Mouse (Mus musculus) lung, postnatal 14 days (tissue): ENCODE results near the gene Pxdc1.
A peak's percentile ranks its signal among the peaks of the same experiment; 100 is the strongest.

ENCODE experiments used
- DNase-seq: peaks from one replicate; pipeline ENCODE4 v3.0.0; 2021

Gene Pxdc1

DNA sequence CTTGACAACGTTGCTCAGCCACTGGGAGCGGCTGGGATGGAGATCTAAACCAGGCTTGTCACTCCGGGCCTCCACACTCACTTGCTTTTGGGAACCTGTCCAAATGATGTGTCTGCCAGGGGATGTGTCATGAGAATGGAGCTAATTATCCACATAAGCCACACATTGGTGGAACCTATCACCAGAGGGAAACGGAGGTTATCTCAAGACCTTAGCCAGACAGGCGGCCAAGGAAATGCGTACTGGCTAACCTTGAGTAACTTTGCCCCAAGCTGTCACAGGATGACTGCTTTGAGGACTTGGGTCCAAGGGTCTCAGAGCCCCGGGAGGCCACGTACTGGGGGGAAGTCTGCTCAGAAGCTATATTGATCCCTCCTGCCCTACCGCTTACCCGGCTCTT is 2.3 kb downstream of the Pxdc1 start:
- DNase-seq = peak; percentile 57

DNA sequence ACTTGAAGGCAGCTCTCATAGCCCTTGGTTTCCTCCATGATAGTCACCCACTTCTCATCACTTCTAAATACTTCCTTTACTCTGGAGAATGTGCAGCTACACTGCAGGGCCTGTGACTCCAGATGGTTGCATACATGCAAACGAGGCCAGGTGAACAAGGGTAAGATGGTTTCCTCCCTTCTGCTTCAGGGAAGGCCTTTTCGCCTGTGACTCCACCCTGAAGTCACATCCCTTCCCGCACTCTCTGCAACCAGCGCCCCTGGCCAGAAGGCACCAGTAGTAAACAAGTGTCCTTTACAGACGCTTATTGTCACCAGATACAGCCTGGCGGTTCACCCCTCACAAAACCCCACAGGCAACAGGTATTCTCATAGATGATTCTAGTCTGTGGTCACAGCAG is 2.9 kb downstream of the Pxdc1 start:
- no peak for DNase-seq

DNA sequence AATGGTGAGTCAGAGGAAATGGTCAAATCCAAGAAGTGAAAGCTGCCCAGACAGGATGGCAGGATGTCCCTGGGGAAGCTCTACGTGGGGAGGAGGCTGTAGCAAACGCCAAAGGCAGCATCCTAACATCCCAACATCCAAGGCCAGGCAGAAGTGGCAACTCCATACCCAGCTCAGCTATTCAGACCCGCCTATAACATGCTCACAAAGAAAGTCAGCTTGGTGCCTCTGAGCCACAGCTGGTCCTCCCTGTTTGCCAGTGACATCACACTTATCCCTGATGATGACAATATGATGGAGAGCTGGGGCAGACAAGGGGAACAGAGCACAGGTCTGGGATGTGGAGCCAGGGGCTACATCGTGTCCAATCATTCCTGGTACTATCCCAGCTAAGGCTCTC is 5.5 kb downstream of the Pxdc1 start:
- no peak for DNase-seq

DNA sequence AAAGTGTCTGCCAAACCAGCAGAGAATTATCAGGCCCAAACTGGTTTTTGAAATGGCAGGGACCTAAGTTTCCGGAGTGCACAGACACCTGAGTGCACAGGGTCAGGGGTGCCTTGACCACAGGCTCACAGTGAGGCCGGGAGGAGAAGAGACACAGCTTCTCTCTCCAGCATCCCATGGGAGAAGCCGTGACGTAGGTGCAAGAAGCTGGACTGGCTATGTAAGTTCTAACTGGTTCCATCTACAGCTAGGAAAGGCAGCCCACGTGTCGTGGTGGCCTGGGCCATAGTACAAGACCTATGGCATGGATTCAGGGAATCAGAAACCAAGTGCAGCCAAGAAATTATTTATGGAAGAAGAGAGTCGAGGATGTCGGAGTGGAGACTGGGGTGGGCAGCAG is 6.1 kb downstream of the Pxdc1 start:
- DNase-seq = no peak

DNA sequence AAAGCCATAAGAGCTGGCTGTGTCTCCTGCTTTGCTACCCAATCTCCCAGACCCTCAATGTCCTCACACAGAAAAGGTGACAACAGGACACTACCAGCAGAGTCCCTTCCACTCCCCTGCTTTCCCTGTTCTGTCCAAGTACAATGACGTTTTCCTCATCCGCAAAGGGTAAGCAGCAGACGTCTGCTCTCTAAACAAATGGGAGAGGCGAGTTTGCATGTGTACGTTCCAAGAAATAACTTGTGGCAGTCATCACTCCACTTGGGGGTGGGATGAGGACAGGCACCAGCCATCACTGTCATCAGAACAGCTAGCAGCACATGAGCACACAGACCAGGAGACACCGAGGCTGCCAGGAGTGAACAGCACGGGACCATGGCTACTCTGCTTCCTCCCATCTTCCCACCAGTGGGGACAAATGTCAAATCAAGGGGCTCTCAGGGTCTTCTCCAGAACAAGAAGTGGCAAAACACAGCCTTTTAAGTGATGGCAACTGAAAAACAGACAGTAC is 7.0 kb downstream of the Pxdc1 start:
- no peak for DNase-seq

DNA sequence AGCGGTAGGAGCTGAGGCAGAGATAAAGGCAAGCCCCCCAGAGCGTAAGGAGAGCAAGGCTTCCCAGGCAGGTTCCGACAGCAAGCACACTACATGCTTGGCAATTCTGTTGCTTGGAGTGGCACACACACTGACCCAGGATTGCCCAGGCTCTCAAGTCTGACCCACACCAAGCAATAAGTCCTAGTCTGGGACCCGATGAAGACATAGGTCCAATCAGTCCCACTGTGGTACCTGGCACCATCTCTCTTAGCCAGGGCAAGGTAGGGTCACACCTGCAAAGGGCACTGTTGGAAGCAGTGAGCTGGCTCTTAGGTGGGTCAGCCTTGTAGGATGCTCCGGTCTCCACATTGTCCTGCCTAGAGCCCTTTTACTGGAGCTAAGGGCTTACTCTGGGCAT is 7.8 kb downstream of the Pxdc1 start:
- no peak for DNase-seq

DNA sequence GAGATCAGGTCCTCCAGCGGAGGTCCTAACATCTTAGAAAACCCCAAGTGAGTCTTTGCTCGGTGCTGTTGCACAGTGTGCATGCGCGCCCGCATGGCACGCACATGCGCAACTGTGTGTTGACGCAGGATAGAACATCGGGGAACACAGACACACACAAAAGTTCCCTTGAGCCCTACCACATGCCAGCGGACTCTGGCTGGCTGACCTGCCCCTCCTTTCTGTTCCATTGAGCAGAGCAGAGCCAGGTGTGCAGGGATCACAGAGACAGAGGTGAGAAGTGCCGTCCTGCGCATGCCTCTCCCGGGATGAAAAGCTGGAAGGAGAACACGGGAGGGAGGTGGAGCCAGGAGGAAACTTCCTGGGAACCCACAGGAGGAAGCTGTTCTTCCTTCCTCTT is 8.9 kb downstream of the Pxdc1 start:
- no peak for DNase-seq

DNA sequence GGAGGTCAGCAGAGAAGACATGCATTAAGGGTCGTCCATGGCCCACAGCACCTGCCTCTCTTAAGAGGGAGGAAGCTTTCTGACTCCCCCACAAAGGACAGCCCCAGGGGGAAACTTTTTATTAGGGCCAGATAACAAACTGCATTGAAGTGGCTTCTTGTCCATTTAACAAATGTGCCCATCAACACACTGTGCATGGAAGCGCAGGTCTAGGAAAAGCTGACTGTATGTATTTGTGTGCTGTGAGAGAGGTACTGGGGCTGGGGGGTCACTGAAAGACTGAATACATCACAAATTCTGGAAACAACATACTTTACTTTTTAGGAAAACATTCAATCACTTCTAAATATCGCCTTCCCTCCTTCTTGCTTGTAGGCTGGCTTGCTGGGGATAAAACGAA is 9.4 kb downstream of the Pxdc1 start:
- no peak for DNase-seq

DNA sequence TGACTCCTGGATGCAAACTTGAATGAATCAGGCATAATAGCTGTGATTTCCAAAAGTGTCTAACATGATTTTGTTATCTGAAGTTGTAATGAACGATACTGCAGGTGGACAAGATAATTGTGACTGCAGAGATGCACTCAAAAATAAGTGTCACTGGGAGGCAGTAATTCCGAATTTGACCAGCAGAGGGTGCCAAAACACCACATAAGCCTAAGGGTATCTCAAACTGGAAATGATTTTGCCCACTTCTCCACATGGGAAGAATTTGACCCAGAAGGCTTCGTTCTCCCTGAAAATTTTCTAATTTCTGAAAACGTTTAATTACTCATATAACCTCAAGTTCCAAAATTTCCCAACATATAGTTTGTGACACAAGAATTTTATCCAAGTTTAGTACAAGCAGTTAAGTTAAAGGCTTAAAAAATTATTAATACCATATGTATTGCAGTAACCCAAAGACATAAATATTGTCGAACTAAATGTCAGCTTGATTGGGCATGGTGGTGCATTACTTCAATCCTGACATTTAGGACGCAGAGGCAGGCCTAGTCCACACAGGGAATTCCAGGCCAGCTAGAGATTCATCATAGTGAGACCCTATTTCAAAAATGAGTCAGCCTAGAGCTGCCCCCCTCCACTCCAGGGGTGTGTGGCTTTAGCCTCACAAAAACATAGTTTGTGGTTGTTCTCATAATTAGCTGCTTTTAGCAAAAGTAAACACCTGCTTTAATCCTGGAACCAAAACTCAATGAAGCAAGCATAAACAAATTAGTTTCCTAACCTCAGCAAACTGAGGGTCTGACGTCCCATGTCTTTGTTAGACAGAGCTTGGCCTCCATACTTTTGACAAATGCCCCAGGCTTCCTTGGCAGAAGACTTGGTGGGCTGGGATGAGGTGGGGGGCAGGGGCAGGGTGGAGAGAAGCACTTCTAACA is 10.1 kb downstream of the Pxdc1 start:
- DNase-seq = peak; percentile 76

DNA sequence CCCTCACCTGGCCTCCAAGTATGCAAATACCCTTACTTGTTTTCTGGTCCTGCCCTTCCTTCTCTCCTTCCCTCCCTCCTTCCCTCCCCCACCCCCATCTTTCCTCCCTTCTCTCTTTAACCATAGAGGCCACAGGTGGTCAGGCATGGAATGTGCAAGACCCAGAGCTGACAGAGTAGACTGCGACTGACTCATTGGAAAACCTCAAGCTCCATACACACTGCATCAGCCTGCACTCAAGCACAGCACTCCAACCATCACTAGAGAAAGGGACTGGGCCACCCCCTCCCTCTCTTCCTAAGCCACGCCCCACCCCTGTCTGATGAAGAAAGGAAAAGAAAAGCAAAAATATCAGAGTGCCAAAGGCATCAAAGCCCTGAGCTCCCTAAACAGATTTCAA is 12.2 kb downstream of the Pxdc1 start:
- no peak for DNase-seq

DNA sequence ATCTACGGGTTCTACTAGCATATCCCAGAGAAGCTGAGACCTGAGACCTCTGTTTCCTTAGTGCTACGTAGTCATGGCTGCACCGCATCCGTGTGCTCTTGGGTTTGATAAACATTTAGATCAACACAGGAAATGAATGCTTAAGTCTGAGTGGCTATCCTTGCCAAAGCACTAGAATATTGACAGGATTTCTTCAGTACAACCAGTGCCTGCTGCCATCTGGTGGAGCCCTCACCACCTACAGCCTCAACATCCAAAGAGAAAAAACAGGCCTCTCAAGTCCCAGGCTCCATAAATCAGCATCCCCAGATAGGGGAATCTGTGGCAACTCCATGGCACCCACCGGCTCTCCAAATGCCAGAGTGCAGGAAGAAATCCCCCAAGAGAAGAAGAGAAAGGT is 17.3 kb downstream of the Pxdc1 start:
- DNase-seq = peak; percentile 77

DNA sequence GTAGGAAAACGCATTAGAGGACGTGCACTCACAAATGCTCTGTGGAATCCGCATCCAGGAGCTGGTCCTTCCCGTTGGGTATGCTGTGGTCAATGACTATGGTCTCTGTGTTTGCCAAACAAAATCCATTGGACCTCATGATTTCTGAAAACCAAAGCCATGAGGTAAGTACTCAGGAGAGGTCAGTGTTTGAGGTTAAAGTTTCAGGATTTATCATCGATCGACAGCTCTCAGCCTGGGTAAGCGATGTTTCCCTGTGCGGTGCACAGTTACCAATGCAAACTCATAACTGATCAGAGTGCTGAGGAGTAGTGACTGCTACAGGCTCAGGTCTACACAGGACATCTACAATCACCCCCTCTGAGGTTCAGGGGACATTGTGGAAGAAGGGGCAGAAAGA is 23.0 kb downstream of the Pxdc1 start:
- no peak for DNase-seq

DNA sequence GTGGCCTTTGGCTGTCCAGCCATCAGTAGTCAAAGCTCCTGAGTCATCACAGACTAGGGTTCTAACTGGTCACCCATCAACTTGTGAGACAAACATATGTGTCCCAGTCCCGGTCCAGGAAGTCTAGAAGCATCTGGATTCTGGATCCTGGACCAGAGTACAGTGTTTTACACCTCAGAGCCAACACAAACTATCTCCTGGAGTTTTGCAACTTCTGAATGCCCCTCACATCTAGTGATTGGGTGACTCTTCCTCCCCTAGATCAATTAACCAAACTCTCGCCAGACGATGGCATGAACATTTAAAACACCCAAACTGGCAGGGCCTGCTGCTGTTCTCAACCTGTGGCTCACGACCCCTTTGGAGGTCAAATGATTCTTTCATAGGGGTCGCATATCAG is 23.5 kb downstream of the Pxdc1 start:
- no peak for DNase-seq

DNA sequence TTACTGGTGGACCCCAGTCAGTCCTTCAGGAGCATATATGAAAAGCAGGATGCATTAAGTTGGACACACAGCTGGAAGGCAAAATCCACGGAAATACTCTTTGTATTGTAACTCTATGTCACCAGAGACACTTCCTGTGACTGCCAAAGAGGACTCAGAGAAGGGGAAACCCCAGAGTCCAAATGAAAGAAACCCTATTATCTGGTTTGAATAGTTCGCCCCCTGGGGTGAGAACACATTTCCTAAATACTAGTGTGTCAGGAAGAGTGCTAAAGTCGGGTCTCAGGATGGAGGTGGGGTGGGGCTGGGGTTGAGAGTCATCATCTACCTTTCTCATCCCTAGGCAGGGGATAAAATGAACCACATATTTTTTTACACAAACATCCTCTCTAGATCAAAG is 25.8 kb downstream of the Pxdc1 start:
- no peak for DNase-seq

DNA sequence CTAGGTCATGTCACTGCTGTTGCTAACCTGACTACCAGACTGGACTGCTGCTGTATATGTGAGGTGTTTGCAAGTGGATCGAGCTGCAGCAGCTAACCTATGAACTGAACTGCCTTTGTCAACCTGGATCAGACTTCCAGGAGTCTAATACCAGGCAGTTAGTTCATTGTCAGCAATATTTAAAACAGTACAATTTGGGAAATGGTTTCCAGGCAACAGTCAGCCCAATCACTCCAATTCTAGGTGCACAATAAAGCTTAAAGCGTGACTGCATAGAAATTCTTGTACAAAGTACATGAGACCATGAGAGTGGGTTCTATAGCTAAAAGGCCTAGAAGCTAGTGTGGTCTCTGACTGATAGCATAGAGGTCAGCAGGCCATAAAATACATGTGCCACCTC is 28.9 kb downstream of the Pxdc1 start:
- no peak for DNase-seq

DNA sequence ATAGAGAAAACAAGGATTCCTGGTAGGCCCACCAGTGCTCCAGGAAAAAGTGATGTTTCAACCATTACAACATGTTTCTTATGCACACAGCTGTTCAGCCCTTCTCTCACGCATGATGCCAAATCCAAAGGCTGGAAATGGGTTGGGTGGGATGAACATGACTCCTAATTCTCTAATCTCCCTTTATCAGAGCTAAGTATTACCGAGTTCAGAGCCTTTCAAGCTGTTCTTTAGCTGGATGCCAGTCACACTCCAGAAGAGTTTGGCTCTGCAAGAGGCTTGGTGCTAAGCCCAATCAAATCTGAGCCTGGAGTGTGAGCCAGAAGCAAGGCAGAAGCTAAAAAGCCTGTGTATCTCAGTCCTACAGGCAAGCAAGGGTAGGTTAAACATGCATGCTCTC is 40.9 kb downstream of the Pxdc1 start:
- no peak for DNase-seq

DNA sequence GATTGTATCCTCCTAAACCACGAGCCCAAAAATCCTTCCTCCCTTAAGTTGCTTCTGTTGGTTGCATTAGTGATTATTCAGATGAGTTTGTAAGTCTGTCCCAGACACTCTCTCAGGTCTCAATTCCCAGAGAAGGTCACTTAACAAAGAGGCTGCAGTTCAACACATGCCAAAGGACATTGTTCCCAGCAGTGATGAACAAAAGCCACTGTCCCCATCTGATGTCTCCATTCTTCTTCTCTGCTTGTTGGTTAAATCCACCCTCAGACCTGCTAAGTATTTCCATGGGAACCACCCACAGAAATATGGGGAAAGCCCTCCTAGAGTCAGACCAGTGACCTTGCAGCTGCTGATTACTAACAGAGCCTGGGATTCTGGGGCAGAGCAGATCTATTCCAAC is 43.6 kb downstream of the Pxdc1 start:
- no peak for DNase-seq

DNA sequence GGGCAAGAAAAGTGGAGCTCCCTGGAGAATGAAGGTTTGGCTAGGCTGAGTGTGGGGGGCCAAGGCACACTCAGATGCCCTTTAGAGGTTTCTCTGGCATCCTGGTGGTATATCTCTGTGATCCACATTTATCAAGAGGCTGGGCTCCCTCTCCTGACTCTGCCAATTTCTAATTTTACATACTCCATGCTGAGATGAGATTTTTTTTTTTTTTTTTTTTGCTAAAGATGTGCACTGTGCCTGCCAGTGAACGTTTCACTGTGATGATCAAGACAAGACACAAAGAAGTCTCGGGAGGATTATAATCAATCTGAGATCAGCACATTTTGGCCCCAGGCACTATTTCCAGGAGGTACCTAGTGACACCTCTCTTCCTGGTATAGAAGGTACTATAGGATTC is 46.2 kb downstream of the Pxdc1 start:
- DNase-seq = no peak

DNA sequence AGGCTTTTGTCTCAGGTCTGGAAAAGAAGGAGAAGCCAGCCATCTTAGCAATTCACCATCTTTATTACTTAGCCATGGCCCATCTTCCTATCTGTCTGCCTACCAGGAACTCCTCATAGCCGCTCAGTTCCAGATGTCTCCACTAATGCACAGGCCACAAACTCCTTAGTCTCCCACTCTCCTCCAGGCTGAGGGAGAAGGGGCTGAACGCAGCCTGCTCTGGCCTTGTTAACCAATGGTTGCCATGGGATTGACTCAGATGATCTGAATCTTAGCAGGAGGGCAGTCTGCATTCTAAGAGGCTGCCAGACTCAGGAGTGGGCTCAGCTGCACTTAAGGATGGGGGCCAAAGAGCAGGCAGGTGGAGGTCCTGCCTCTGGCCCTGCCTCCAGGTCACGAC is 47.4 kb downstream of the Pxdc1 start:
- DNase-seq = no peak

DNA sequence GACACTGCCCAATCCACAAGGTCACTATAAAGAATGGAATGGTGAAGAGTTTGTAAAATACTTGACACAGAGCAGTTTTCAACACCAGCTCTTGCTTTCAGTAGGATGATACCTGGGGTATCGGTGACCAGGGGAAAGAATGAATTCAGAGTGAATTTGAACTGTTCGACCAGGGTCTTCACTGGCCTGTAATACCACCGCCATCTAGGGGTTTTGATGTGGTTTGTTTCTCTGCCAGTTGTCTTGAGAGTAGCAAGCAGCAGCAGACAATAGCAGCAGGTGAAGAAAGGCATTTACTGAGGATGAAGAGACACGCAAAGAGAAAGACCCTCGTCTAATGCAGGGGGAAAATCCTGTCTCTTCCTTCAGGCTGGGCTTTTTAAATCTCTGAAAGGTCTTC is 48.1 kb downstream of the Pxdc1 start:
- no peak for DNase-seq

DNA sequence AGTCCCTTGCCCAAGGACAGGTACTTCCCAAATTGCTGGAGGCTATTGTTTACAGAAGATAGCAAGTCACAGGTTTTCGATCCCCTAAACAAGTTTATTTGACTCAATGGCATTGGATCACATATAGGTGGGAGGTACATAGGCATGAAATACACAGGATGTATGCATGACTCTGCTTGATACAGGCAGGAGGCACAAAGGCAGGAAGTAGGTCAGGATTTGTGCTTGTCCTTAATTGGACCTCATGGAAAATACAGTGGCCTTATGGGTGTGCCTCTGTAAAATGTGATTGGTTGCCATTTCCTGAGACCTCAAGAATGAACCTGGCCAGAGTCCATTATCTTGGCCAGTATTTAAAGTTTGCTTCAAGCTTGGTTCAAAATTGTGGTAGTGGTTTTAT is 48.9 kb downstream of the Pxdc1 start:
- DNase-seq = no peak

DNA sequence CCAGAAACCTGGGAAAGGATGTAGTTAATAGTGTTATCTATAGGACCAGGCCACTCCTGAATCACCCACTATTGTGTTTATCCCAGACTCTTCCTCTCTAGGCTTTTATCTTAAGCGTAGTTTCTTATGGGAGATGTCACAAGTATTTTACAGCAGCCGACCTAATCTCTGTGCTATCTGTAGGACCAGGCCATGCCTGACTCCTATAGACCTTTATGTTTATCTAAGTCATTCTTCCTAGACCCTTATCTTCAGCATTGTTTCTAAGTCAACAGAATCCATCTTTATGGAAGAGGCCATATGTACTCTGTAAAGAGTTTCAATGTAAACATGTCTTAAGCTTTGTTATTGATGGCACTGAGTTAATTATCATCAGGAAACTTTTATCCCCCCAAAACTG is 50.5 kb downstream of the Pxdc1 start:
- no peak for DNase-seq

DNA sequence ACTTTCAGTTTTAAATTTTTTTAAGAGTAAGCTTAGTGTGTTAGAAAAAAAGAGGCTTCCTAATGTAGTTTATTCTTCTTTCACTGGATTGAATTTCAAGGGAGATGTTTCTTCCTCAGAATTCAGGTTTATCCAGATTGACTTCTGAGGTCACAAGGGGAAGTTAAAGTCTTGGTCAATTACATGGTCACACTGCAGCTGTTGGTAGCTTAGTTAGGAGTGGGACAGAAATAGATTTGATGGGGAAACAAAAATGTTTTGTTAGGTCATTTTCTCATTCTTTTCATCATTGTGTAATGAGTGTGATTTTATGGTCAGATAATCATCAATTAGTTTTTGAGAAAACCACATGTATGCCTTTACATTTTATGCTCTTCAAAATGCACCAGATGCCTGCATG is 56.5 kb downstream of the Pxdc1 start:
- DNase-seq = no peak
